Mouse (Mus musculus): Measurements from ENCODE around the gene Krt19.

The Krt19 gene

GRCm38 (mm10) chr11:100137693-100138092 lies 10.8 kb downstream of the Krt19 start:
- DNase-seq (ENCODE audit: low spot score in 2 of 2) = peak in 1 of 2 experiments; percentile 9

GRCm38 (mm10) chr11:100136559-100136958 lies 11.9 kb downstream of the Krt19 start:
- no peak for DNase-seq (ENCODE audit: low spot score in 2 of 2)

- no peak for DNase-seq (ENCODE audit: low spot score in 2 of 2)
These were observed 12.7 kb downstream of the Krt19 start, which contains the start of gene Krt15 for GRCm38 (mm10) chr11:100135731-100136130. Gene Krt15 (minus strand): TSS chr11:100135928.

GRCm38 (mm10) chr11:100124901-100125300 lies 23.6 kb downstream of the Krt19 start:
- no peak for DNase-seq (ENCODE audit: low spot score in 2 of 2)

GRCm38 (mm10) chr11:100121466-100121865 lies 27.0 kb downstream of the Krt19 start, which contains the start of gene Krt13:
Gene Krt13 (minus strand): TSS chr11:100121566.
- no peak for DNase-seq (ENCODE audit: low spot score in 2 of 2)

GRCm38 (mm10) chr11:100120331-100120730 lies 28.1 kb downstream of the Krt19 start:
- DNase-seq (ENCODE audit: low spot score in 2 of 2) = no peak

GRCm38 (mm10) chr11:100113742-100114029 lies 34.8 kb downstream of the Krt19 start:
- no peak for DNase-seq (ENCODE audit: low spot score in 2 of 2)

- no peak for DNase-seq (ENCODE audit: low spot score in 2 of 2)
These were observed 35.3 kb downstream of the Krt19 start for GRCm38 (mm10) chr11:100112935-100113741.

- no peak for DNase-seq (ENCODE audit: low spot score in 2 of 2)
These were observed 42.8 kb downstream of the Krt19 start, which contains the start of gene Krt36 for GRCm38 (mm10) chr11:100105576-100106122. Gene Krt36 (minus strand): TSS chr11:100105626.

- DNase-seq (ENCODE audit: low spot score in 2 of 2) = no peak
These were observed 45.6 kb downstream of the Krt19 start for GRCm38 (mm10) chr11:100102693-100103429.

GRCm38 (mm10) chr11:100100391-100100790 lies 48.1 kb downstream of the Krt19 start:
- no peak for DNase-seq (ENCODE audit: low spot score in 2 of 2)

GRCm38 (mm10) chr11:100097819-100098218 lies 50.6 kb downstream of the Krt19 start:
- no peak for DNase-seq (ENCODE audit: low spot score in 2 of 2)

GRCm38 (mm10) chr11:100096141-100096540 lies 52.3 kb downstream of the Krt19 start, which contains the start of gene Krt35:
Gene Krt35 (minus strand): TSS chr11:100096241.
- no peak for DNase-seq (ENCODE audit: low spot score in 2 of 2)

Measured in frontal cortex, postnatal 10 days (tissue).